27 mouse cellular contexts compared by ENCODE assay signal in the genomic region with DNA sequence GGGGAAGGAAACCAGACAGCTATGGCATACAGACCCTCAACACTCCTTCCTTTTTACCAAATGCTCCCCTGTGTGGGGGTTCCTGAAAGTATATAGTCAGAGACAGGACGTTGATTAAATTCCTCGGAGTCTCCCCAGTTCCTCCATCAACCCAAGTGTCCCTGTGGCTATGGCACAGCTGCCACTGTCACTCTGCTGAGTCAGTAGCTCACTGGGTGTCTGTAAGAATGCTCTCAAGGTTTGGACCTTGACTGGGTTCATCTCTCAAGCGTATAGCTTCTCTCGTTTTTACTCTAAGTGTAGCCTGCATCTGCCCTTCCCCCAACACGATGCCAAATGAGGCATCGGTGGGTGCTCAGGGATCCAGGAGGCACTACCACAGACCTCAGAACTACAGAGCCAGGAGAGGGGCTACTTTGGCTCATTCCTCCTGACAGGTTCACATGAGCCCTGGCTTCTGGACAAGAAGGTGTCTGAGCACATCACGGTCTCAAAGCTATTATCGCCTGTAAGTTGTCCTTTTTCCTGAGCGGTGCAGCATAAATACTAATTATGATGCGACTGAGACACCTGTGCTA. TPM values are rescaled to one million over a fixed set of nuclear protein-coding genes. Genes with fewer than 3 reads are reported as not detected.
A peak's percentile ranks its signal among the peaks of the same experiment; 100 is the strongest.
DNase-seq lines count a peak whose midpoint lies in the region; ATAC-seq and TF ChIP-seq lines count a peak whose summit lies in the region.
"Had no signal": no experiment of that assay in that cellular context is flagged by ENCODE, and none has a peak within 500 bp of the region (broad histone marks: within the 10 kb centered on the region; RNA-seq: fewer than 3 reads in every experiment).

No protein-coding gene starts in this region.

- peaks cover 8% of the 10 kb centered on the region for H3K4me1 ChIP-seq in forebrain, embryonic 14.5 days (ENCODE audit: control insufficient read depth, insufficient read depth, low read length)
- peaks cover 12% of the 10 kb centered on the region for H3K4me1 ChIP-seq in forebrain, embryonic 15.5 days
- no peaks in the 10 kb centered on the region for H3K4me1 ChIP-seq in liver, postnatal 0 days (ENCODE audit: insufficient read depth)
- H3K4me1 ChIP-seq: embryonic facial prominence, embryonic 12.5 days; hindbrain, embryonic 10.5 days; liver, embryonic 12.5 days had no signal

- no peak for ATAC-seq in forebrain, embryonic 14.5 days
- no peak for ATAC-seq in forebrain, embryonic 15.5 days (replicated peaks)
- no peak for ATAC-seq in liver, postnatal 0 days
- ATAC-seq in frontal cortex, adult (ENCODE audit: low TSS enrichment) = no peak
- ATAC-seq: intestine, postnatal 0 days; liver, embryonic 12.5 days had no signal

- DNase-seq in forebrain, embryonic 14.5 days (ENCODE audit: low spot score) = peak; percentile 6
- DNase-seq in cerebellum, adult 11-12 months = peak; percentile 37
- peak; percentile 68 to 76 for DNase-seq in cerebellum, postnatal 14 days
- DNase-seq in liver, postnatal 0 days = no peak
- DNase-seq: adrenal gland, adult 2 months; B cell, adult 2 months; gastrocnemius, postnatal 10 days; heart, postnatal 10 days; kidney, postnatal 36 days; layer of hippocampus, postnatal 36 days; lung, adult 2 months; right cerebral cortex, postnatal 14 days; thymus, adult 2 months; thymus, postnatal 4 days had no signal

- no peak for TF ChIP-seq CTCF in C2C12 (IDR thresholded peaks at IDR 0.05; ENCODE audit: control insufficient read depth, insufficient read depth, insufficient read length)
- TF ChIP-seq CTCF in liver, postnatal 0 days (IDR thresholded peaks at IDR 0.05; ENCODE audit: low read depth) = no peak

- no peak overlapping the region for H3K27ac ChIP-seq in forebrain, embryonic 14.5 days (ENCODE audit: low read depth, low read length)
- H3K27ac ChIP-seq in forebrain, embryonic 15.5 days (replicated peaks) = no peak overlapping the region
- H3K27ac ChIP-seq in liver, postnatal 0 days (ENCODE audit: low read depth) = no peak overlapping the region
- H3K27ac ChIP-seq: embryonic facial prominence, embryonic 12.5 days; forebrain, embryonic 12.5 days; hindbrain, embryonic 10.5 days; limb, embryonic 13.5 days; liver, embryonic 12.5 days; stomach, postnatal 0 days had no signal

- no peak overlapping the region for H3K9ac ChIP-seq in forebrain, embryonic 14.5 days (ENCODE audit: low read length)
- no peak overlapping the region for H3K9ac ChIP-seq in forebrain, embryonic 15.5 days (replicated peaks)
- H3K9ac ChIP-seq in liver, postnatal 0 days (replicated peaks) = no peak overlapping the region
- H3K9ac ChIP-seq: embryonic facial prominence, embryonic 12.5 days; forebrain, embryonic 12.5 days; heart, embryonic 12.5 days; limb, embryonic 13.5 days; liver, embryonic 12.5 days had no signal

- no peaks in the 10 kb centered on the region for H3K79me3 ChIP-seq in C2C12 (ENCODE audit: low read depth)

- WGBS in forebrain, embryonic 14.5 days = 83% methylated on average over 10 of the region's 10 CpGs
- WGBS in forebrain, embryonic 15.5 days = 73% methylated on average over 10 of the region's 10 CpGs
- 76% methylated on average over 10 of the region's 10 CpGs for WGBS in liver, postnatal 0 days (ENCODE audit: insufficient replicate concordance)

- H3K36me3 ChIP-seq in forebrain, embryonic 14.5 days (ENCODE audit: control insufficient read depth, insufficient read depth, low read length) = no peaks in the 10 kb centered on the region
- no peaks in the 10 kb centered on the region for H3K36me3 ChIP-seq in forebrain, embryonic 15.5 days
- no peaks in the 10 kb centered on the region for H3K36me3 ChIP-seq in C2C12 (ENCODE audit: control insufficient read depth, insufficient read depth)
- H3K36me3 ChIP-seq in liver, postnatal 0 days (replicated peaks; ENCODE audit: insufficient read depth, low read length) = no peaks in the 10 kb centered on the region
- H3K36me3 ChIP-seq: embryonic facial prominence, embryonic 12.5 days; forebrain, embryonic 12.5 days; heart, embryonic 12.5 days; hindbrain, embryonic 10.5 days; limb, embryonic 13.5 days; liver, embryonic 12.5 days had no signal

- no peaks in the 10 kb centered on the region for H3K79me2 ChIP-seq in C2C12 (ENCODE audit: control insufficient read depth, insufficient read depth)

- no peaks in the 10 kb centered on the region for H3K9me3 ChIP-seq in forebrain, embryonic 14.5 days (replicated peaks; ENCODE audit: control insufficient read depth, low read length)
- no peaks in the 10 kb centered on the region for H3K9me3 ChIP-seq in forebrain, embryonic 15.5 days
- no peaks in the 10 kb centered on the region for H3K9me3 ChIP-seq in liver, postnatal 0 days (ENCODE audit: low read length)
- H3K9me3 ChIP-seq: embryonic facial prominence, embryonic 12.5 days; forebrain, embryonic 12.5 days; hindbrain, embryonic 10.5 days; liver, embryonic 12.5 days had no signal

- no peak overlapping the region for H3K4me3 ChIP-seq in forebrain, embryonic 14.5 days (ENCODE audit: low read depth, low read length)
- no peak overlapping the region for H3K4me3 ChIP-seq in forebrain, embryonic 15.5 days
- no peak overlapping the region for H3K4me3 ChIP-seq in C2C12 (ENCODE audit: insufficient read depth, poor library complexity, severe bottlenecking)
- no peak overlapping the region for H3K4me3 ChIP-seq in liver, postnatal 0 days (ENCODE audit: low read depth, low read length)
- H3K4me3 ChIP-seq: embryonic facial prominence, embryonic 12.5 days; erythroblast, embryonic 14.5 days; forebrain, embryonic 12.5 days; heart, embryonic 12.5 days; hindbrain, embryonic 10.5 days; limb, embryonic 13.5 days; liver, embryonic 12.5 days; megakaryocyte, embryonic 14.5 days had no signal

- no peak for TF ChIP-seq EP300 in liver, postnatal 0 days (IDR thresholded peaks at IDR 0.05; ENCODE audit: low read depth)

- H3K4me2 ChIP-seq in forebrain, embryonic 14.5 days (ENCODE audit: low read length) = no peak overlapping the region
- H3K4me2 ChIP-seq in forebrain, embryonic 15.5 days (replicated peaks) = no peak overlapping the region
- H3K4me2 ChIP-seq in liver, postnatal 0 days (ENCODE audit: low read depth, low read length) = no peak overlapping the region
- H3K4me2 ChIP-seq: embryonic facial prominence, embryonic 12.5 days; forebrain, embryonic 12.5 days; heart, embryonic 12.5 days; limb, embryonic 13.5 days; liver, embryonic 12.5 days had no signal

- H3K27me3 ChIP-seq in forebrain, embryonic 14.5 days (replicated peaks; ENCODE audit: control insufficient read depth, insufficient read depth, low read length) = no peaks in the 10 kb centered on the region
- no peaks in the 10 kb centered on the region for H3K27me3 ChIP-seq in forebrain, embryonic 15.5 days
- H3K27me3 ChIP-seq in C2C12 (ENCODE audit: control insufficient read depth, insufficient read depth, insufficient read length) = no peaks in the 10 kb centered on the region
- H3K27me3 ChIP-seq in liver, postnatal 0 days (ENCODE audit: insufficient read depth, low read length) = no peaks in the 10 kb centered on the region
- H3K27me3 ChIP-seq: embryonic facial prominence, embryonic 12.5 days; forebrain, embryonic 12.5 days; heart, embryonic 12.5 days; limb, embryonic 13.5 days; liver, embryonic 12.5 days had no signal

- H3ac ChIP-seq in C2C12 (ENCODE audit: control insufficient read depth, insufficient read length, low read depth) = no peak overlapping the region

TF ChIP-seq in C2C12, 6 proteins besides CTCF, POLR2A, EP300 and RAD21:
- TF ChIP-seq MYOG (IDR thresholded peaks at IDR 0.05; ENCODE audit: control insufficient read depth, extremely low read depth, insufficient read length) (no peak), MYOD1 (IDR thresholded peaks at IDR 0.05; ENCODE audit: control insufficient read depth, insufficient read length, low read depth) (peak; percentile 82)

RNA-seq across cellular contexts. Expression of a gene that starts 21.9 kb away (rescaled TPM):
- 0.11 and 0.25 TPM in 2 replicates for polyA plus RNA-seq in forebrain, embryonic 14.5 days (2014; fragmentation: Nextera tagmentation; extraction: Ambion mirVana)
- 0.24 TPM in 1 of 2 replicates, not detected in the other for polyA plus RNA-seq in forebrain, embryonic 15.5 days (2015; fragmentation: Nextera tagmentation; extraction: Ambion mirVana)
- polyA plus RNA-seq in C2C12 (2012; fragmentation: generic; extraction: Trizol) = 0.04 TPM
- 0.18 and 0.20 TPM in 2 replicates for polyA plus RNA-seq in liver, postnatal 0 days (2015; fragmentation: Nextera tagmentation; extraction: Ambion mirVana)
- polyA plus RNA-seq: adrenal gland, adult 2 months; erythroblast, embryonic 14.5 days; heart, embryonic 12.5 days; lung, adult 2 months; thymus, adult 2 months had no signal

RNA-seq across cellular contexts. Expression of a gene that starts 49.0 kb away (rescaled TPM):
- 12.6 and 19.3 TPM in 2 replicates for polyA plus RNA-seq in forebrain, embryonic 14.5 days (2014; fragmentation: Nextera tagmentation; extraction: Ambion mirVana)
- 19.2 and 22.1 TPM in 2 replicates for polyA plus RNA-seq in forebrain, embryonic 15.5 days (2015; fragmentation: Nextera tagmentation; extraction: Ambion mirVana)
- not detected for polyA plus RNA-seq in C2C12 (2012; fragmentation: generic; extraction: Trizol)
- polyA plus RNA-seq in liver, postnatal 0 days (2015; fragmentation: Nextera tagmentation; extraction: Ambion mirVana) = not detected in 2 replicates
- polyA plus RNA-seq: adrenal gland, adult 2 months; erythroblast, embryonic 14.5 days had no signal

Comparison
In these comparisons a context has a peak if more than half of its experiments do, and no peak if none do; other contexts are left out.
1. RNA of a gene that starts 49.0 kb away (polyA plus RNA-seq): 19.2 to 22.1 TPM in forebrain, embryonic 15.5 days and 12.6 to 19.3 TPM in forebrain, embryonic 14.5 days; not detected in C2C12 (single experiment) and not detected in liver, postnatal 0 days; every median in the first group is over 10 times any median in the second.